8 mouse cellular contexts compared by ENCODE assay signal in the genomic region with DNA sequence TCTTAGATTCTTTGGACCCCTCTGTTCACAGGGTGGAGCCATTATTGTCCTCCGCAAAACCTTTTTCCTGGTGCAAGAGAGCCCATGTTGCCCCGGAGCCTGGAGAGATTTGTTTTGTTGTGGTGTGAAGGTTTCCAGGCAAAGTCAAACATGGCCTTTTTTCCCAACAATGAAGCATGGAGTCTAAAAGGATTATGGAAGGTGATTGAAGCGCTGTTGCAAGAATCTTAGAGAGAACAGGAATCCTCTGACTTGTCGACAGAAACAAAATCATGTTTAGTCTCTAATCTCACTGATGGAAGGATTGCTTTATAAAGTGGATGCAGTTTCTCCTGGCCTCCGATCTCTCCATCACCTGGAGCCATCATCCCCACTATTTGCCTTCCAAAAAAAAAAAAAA. TPM values are rescaled to one million over a fixed set of nuclear protein-coding genes. Genes with fewer than 3 reads are reported as not detected.
A peak's percentile ranks its signal among the peaks of the same experiment; 100 is the strongest.
DNase-seq lines count a peak whose midpoint lies in the region; ATAC-seq and TF ChIP-seq lines count a peak whose summit lies in the region.

A gene (minus strand): TSS at position 101 of the 400 bp plus-strand sequence.

- H3K4me2 ChIP-seq in hindbrain, postnatal 0 days (ENCODE audit: low read depth, low read length) = peak within 1 kb of the TSS; percentile 87

- peaks cover 4% of the 10 kb centered on the region; the same call in 1 of the 2 replicates for H3K4me1 ChIP-seq in hindbrain, postnatal 0 days (ENCODE audit: insufficient read depth, low read length)

- H3K9me3 ChIP-seq in hindbrain, postnatal 0 days (ENCODE audit: low read length) = no peaks in the 10 kb centered on the region

- H3K36me3 ChIP-seq in hindbrain, postnatal 0 days (ENCODE audit: insufficient read depth, low read length) = no peaks in the 10 kb centered on the region

- H3K4me3 ChIP-seq in hindbrain, postnatal 0 days (ENCODE audit: low read length) = peak within 1 kb of the TSS; percentile 66

- 62% methylated on average over 5 of the region's 5 CpGs for WGBS in hindbrain, postnatal 0 days

- DNase-seq in heart, adult 18-20 months = no peak
- DNase-seq in heart, adult 11 months = no peak
- DNase-seq in adrenal gland, postnatal 14 days = no peak
- DNase-seq in gastrocnemius, adult 8-10 months (ENCODE audit: low spot score in 2 of 2) = no peak
- no peak for DNase-seq in hindbrain, postnatal 0 days (ENCODE audit: low spot score)
- DNase-seq in right cerebral cortex, postnatal 10 days (ENCODE audit: low spot score in 2 of 2) = no peak
- no peak for DNase-seq in cerebellum, postnatal 25 days

- H3K27me3 ChIP-seq in hindbrain, postnatal 0 days (ENCODE audit: insufficient read depth, low read length) = no peaks in the 10 kb centered on the region

- peak within 1 kb of the TSS; percentile 80 for H3K9ac ChIP-seq in hindbrain, postnatal 0 days (replicated peaks; ENCODE audit: low read length)

- ATAC-seq in hindbrain, postnatal 0 days = no peak
- no peak for ATAC-seq in megakaryocyte, adult 5-6 weeks (ENCODE audit: poor library complexity, severe bottlenecking)

- peak within 1 kb of the TSS; percentile 93 for H3K27ac ChIP-seq in hindbrain, postnatal 0 days

- no peak for TF ChIP-seq CTCF in hindbrain, postnatal 0 days (IDR thresholded peaks at IDR 0.05; ENCODE audit: low read depth)

RNA-seq across cellular contexts. Expression of the gene that starts here (rescaled TPM):
- total RNA-seq in heart, adult 18-20 months (2021) = 10 to 100 TPM; 61.8 to 62.6 TPM
- 15.1 and 18.3 TPM in 2 replicates for total RNA-seq in adrenal gland, postnatal 14 days (2021)
- total RNA-seq in gastrocnemius, adult 8-10 months (2022) = 10 to 100 TPM; 46.7 to 73.1 (median 66.3) TPM
- total RNA-seq in hindbrain, postnatal 0 days (2014; rRNA removed) = 84.4 and 93.3 TPM in 2 replicates
- polyA plus RNA-seq in hindbrain, postnatal 0 days (2015; fragmentation: Nextera tagmentation; extraction: Ambion mirVana) = 18.3 and 18.7 TPM in 2 replicates
- 69.0 and 85.1 TPM in 2 replicates for total RNA-seq in megakaryocyte, adult 5-6 weeks (2015)
- total RNA-seq in megakaryocyte, adult 5-6 weeks (2017) = 103 and 141 TPM in 2 replicates
